Mouse (Mus musculus) bone marrow macrophage, adult 2 months (primary cell): ENCODE measurements at regions not wholly inside any gene's neighbourhood (a gene's known extent, or its start where the extent isn't known, plus 50 kb on each side); places are given as distances from the start of the nearest gene placed in this dataset.

Experiments
- H3K27ac ChIP-seq: 2 replicates; pipeline ENCODE4 v1.5.1; 2012; ENCODE audit warnings: low read depth, low read length; ENCODE audit not compliant: insufficient read depth
- H3K4me1 ChIP-seq: 2 replicates; pipeline ENCODE4 v1.6.1; 2012; ENCODE audit warnings: low read length; ENCODE audit not compliant: control insufficient read depth, insufficient read depth
- H3K4me3 ChIP-seq: 2 replicates; pipeline ENCODE4 v1.5.1; 2012; ENCODE audit warnings: mild to moderate bottlenecking, low read length, moderate library complexity; ENCODE audit not compliant: insufficient read depth
- CTCF ChIP-seq: IDR thresholded peaks from 2 replicates; pipeline ENCODE4 v1.5.1; 2012; ENCODE audit warnings: low read depth, mild to moderate bottlenecking, low read length, moderate library complexity
- POLR2A ChIP-seq: IDR thresholded peaks from 2 replicates; pipeline ENCODE4 v1.6.1; 2012; ENCODE audit warnings: mild to moderate bottlenecking, low read depth, low read length, borderline replicate concordance

GRCm38 (mm10) chr16:65174561-65174960 lies 68.9 kb upstream of the Htr1f start:
- no peak for TF ChIP-seq CTCF
- TF ChIP-seq POLR2A = no peak

GRCm38 (mm10) chr16:65167151-65167550 lies 61.5 kb upstream of the Htr1f start:
- no peaks in the 10 kb centered on the region for H3K4me1 ChIP-seq
- H3K27ac ChIP-seq = no peak overlapping the region
- H3K4me3 ChIP-seq = no peak overlapping the region
- TF ChIP-seq CTCF (no peak), POLR2A (no peak)

More at GRCm38 (mm10) chr16:65174561-65174960, 68.9 kb upstream of the Htr1f start:
- Histone ChIP-seq H3K4me3 (no peak overlapping the region), H3K4me1 (peaks cover 5% of the 10 kb centered on the region; the same call in 1 of the 2 replicates), H3K27ac (peak overlapping the region; percentile 60)

- H3K4me1 ChIP-seq = no peaks in the 10 kb centered on the region
- no peak for TF ChIP-seq POLR2A
- TF ChIP-seq CTCF = no peak
- H3K27ac ChIP-seq = no peak overlapping the region
- H3K4me3 ChIP-seq = no peak overlapping the region
Observed at GRCm38 (mm10) chr16:65162766-65163165, 57.1 kb upstream of the Htr1f start.

GRCm38 (mm10) chr16:65160286-65160685 lies 54.6 kb upstream of the Htr1f start:
- no peaks in the 10 kb centered on the region for H3K4me1 ChIP-seq
- H3K27ac ChIP-seq = no peak overlapping the region
- no peak for TF ChIP-seq CTCF
- no peak for TF ChIP-seq POLR2A
- H3K4me3 ChIP-seq = no peak overlapping the region

- H3K27ac ChIP-seq = no peak overlapping the region
- H3K4me3 ChIP-seq = no peak overlapping the region
- TF ChIP-seq CTCF (no peak), POLR2A (no peak)
- H3K4me1 ChIP-seq = no peaks in the 10 kb centered on the region
Observed at GRCm38 (mm10) chr16:65155536-65155935, 49.9 kb upstream of the Htr1f start.
